Mouse (Mus musculus): ENCODE results near the gene Hoxa11.

The Hoxa11 gene

GRCm38 (mm10) chr6:52206882-52207683, 38.5 kb downstream of the Hoxa11 start:
- no peak for DNase-seq (ENCODE audit: low spot score)

GRCm38 (mm10) chr6:52205638-52206621, 39.7 kb downstream of the Hoxa11 start:
- DNase-seq (ENCODE audit: low spot score) = no peak

- no peak for DNase-seq (ENCODE audit: low spot score)
Measured at GRCm38 (mm10) chr6:52205221-52205620, 40.4 kb downstream of the Hoxa11 start.

GRCm38 (mm10) chr6:52204050-52204752, 41.4 kb downstream of the Hoxa11 start, which contains the start of gene Hoxa5:
Gene Hoxa5 (minus strand): TSS chr6:52204587.
- DNase-seq (ENCODE audit: low spot score) = no peak

- no peak for DNase-seq (ENCODE audit: low spot score)
Measured at GRCm38 (mm10) chr6:52203371-52204049, 42.1 kb downstream of the Hoxa11 start.

GRCm38 (mm10) chr6:52203121-52203370, 42.6 kb downstream of the Hoxa11 start:
- no peak for DNase-seq (ENCODE audit: low spot score)

GRCm38 (mm10) chr6:52202362-52203120, 43.1 kb downstream of the Hoxa11 start:
- no peak for DNase-seq (ENCODE audit: low spot score)

GRCm38 (mm10) chr6:52201269-52201668, 44.3 kb downstream of the Hoxa11 start:
- DNase-seq (ENCODE audit: low spot score) = no peak

GRCm38 (mm10) chr6:52200751-52201250, 44.8 kb downstream of the Hoxa11 start:
- no peak for DNase-seq (ENCODE audit: low spot score)

- no peak for DNase-seq (ENCODE audit: low spot score)
Measured at GRCm38 (mm10) chr6:52200073-52200750, 45.4 kb downstream of the Hoxa11 start.

GRCm38 (mm10) chr6:52197271-52197670, 48.3 kb downstream of the Hoxa11 start:
- no peak for DNase-seq (ENCODE audit: low spot score)

GRCm38 (mm10) chr6:52196811-52197210, 48.8 kb downstream of the Hoxa11 start:
- no peak for DNase-seq (ENCODE audit: low spot score)

- DNase-seq (ENCODE audit: low spot score) = no peak
Measured at GRCm38 (mm10) chr6:52194690-52195089, 50.9 kb downstream of the Hoxa11 start.
